Comparison of ENCODE assay signal across 8 mouse cellular contexts in genomic region chr9:69295826-69296225, GRCm38 (mm10).
"Had no signal": no experiment of that assay in that cellular context is flagged by ENCODE, and none has a peak within 500 bp of the region (broad histone marks: within the 10 kb centered on the region; RNA-seq: fewer than 3 reads in every experiment).

No protein-coding gene starts in this region.

- H3K36me3 ChIP-seq: lung, embryonic 15.5 days; midbrain, embryonic 12.5 days; neural tube, embryonic 12.5 days; stomach, embryonic 15.5 days had no signal

- H3K9me3 ChIP-seq: lung, embryonic 15.5 days; megakaryocyte, embryonic 14.5 days; midbrain, embryonic 12.5 days; neural tube, embryonic 12.5 days; stomach, embryonic 15.5 days had no signal

- H3K4me3 ChIP-seq: lung, embryonic 15.5 days; megakaryocyte, embryonic 14.5 days; midbrain, embryonic 12.5 days; neural tube, embryonic 12.5 days; stomach, embryonic 15.5 days had no signal

- DNase-seq: lung, adult 2 months had no signal

- H3K27ac ChIP-seq: lung, embryonic 15.5 days; macrophage; midbrain, embryonic 12.5 days; neural tube, embryonic 12.5 days; stomach, embryonic 15.5 days; stomach, postnatal 0 days had no signal
